Mouse (Mus musculus) forebrain, embryonic 15.5 days (tissue): ENCODE data around the gene Tpra1. TPM values are rescaled to one million over a fixed set of nuclear protein-coding genes. Genes with fewer than 3 reads are reported as not detected.

Experiments
- ATAC-seq: fragments of 200-750 bp; cut with Nextera tagmentation; replicated peaks from 2 replicates; pipeline ENCODE4 v1.8.0; 2017; ENCODE audit warnings: mild to moderate bottlenecking, moderate TSS enrichment, moderate library complexity
- H3K27ac ChIP-seq: fragments of 300-500 bp; sonication (generic); replicated peaks from 2 replicates; pipeline ENCODE4 v1.5.1; 2015; ENCODE audit warnings: mild to moderate bottlenecking, inconsistent platforms
- H3K27me3 ChIP-seq: fragments of 300-500 bp; sonication (generic); 2 replicates; pipeline ENCODE4 v1.6.1; 2015; ENCODE audit warnings: inconsistent platforms
- H3K36me3 ChIP-seq: fragments of 300-500 bp; sonication (generic); 2 replicates; pipeline ENCODE4 v1.6.1; 2015; ENCODE audit warnings: mild to moderate bottlenecking, inconsistent platforms
- H3K4me1 ChIP-seq: fragments of 300-500 bp; sonication (generic); 2 replicates; pipeline ENCODE4 v1.6.1; 2015; ENCODE audit warnings: inconsistent platforms
- H3K4me2 ChIP-seq: fragments of 300-500 bp; sonication (generic); replicated peaks from 2 replicates; pipeline ENCODE4 v1.6.1; 2015; ENCODE audit warnings: mild to moderate bottlenecking, inconsistent platforms
- H3K4me3 ChIP-seq: fragments of 300-500 bp; sonication (generic); 2 replicates; pipeline ENCODE4 v1.5.1; 2015; ENCODE audit warnings: mild to moderate bottlenecking, inconsistent platforms
- H3K9ac ChIP-seq: fragments of 300-500 bp; sonication (generic); replicated peaks from 2 replicates; pipeline ENCODE4 v1.6.1; 2015; ENCODE audit warnings: mild to moderate bottlenecking, inconsistent platforms
- H3K9me3 ChIP-seq: fragments of 300-500 bp; sonication (generic); 2 replicates; pipeline ENCODE4 v1.6.1; 2016; ENCODE audit warnings: inconsistent platforms
- WGBS: fragments of 180-500 bp; shearing (Covaris S2); methylation state at CpG from one replicate; pipeline ENCODE4 v1.1.7; 2015; ENCODE audit warnings: mixed read lengths; 5-methylcytosine and 5-hydroxymethylcytosine counted together
- polyA plus RNA-seq: library from polyadenylated mRNA; unstranded; fragments of >200 nt; fragmentation: Nextera tagmentation; extraction: Ambion mirVana; gene quantifications from 2 replicates; pipeline ENCODE4 v1.2.1, GENCODE M21; 2015

The Tpra1 gene
- polyA plus RNA-seq, 1 experiment from 2014 or later: 61.5 TPM

DNA sequence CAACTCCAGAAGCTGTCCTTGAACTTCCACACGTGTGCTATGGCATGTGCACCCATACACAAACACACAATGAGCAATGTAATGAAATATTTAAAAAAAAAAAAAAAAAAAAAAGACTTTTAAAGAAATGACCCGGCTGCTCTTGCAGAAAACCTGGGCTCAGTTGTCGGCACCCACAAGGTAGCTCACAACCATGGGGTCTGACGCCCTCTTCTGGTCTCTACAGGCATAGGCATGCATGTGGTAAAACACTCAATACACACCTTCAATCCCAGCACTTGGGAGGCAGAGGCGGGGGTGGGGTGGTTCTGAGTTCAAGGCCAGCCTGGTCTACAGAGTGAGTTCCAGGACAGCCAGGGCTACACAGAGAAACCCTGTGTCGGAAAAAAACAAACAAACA, 6.1 kb upstream of the Tpra1 start:
- H3K27ac ChIP-seq: no peak overlapping the region
- H3K9ac ChIP-seq: no peak overlapping the region
- no peaks in the 10 kb centered on the region for H3K27me3 ChIP-seq
- no peak for ATAC-seq
- H3K36me3 ChIP-seq: peaks cover 7% of the 10 kb centered on the region; the same call in 1 of the 2 replicates
- H3K9me3 ChIP-seq: no peaks in the 10 kb centered on the region
- WGBS: 87% methylated on average over 6 of the region's 6 CpGs
- no peak overlapping the region for H3K4me2 ChIP-seq
- peaks cover 18% of the 10 kb centered on the region for H3K4me1 ChIP-seq
- no peak overlapping the region for H3K4me3 ChIP-seq

DNA sequence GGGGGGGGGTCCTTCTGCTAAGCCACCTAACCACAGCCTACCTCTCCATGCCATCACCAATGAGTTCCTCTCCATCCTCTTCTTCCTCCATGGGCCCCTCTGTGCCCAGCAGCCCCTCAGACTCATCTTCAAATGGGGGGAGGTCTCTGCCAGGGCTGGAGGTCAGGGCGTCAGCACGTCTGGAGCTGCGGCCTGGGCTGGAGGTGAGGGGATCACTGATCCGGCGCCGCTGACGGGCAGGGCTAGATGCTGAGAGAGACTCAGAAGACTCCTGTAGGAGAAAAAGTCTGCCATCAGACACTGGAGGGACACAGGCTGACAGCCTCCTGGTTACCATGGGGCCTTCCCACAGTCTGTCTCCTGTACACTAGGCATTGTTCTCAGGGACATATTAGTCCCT, 4.8 kb upstream of the Tpra1 start:
- peak overlapping the region; percentile 60 for H3K4me3 ChIP-seq
- no peak for ATAC-seq
- peak overlapping the region; percentile 35 for H3K4me2 ChIP-seq
- no peak overlapping the region; the same call in 1 of the 2 replicates for H3K9ac ChIP-seq
- H3K27ac ChIP-seq: no peak overlapping the region
- H3K27me3 ChIP-seq: no peaks in the 10 kb centered on the region
- WGBS: 73% methylated on average over 7 of the region's 7 CpGs
- no peaks in the 10 kb centered on the region for H3K9me3 ChIP-seq
- H3K36me3 ChIP-seq: no peaks in the 10 kb centered on the region
- H3K4me1 ChIP-seq: peaks cover 25% of the 10 kb centered on the region

DNA sequence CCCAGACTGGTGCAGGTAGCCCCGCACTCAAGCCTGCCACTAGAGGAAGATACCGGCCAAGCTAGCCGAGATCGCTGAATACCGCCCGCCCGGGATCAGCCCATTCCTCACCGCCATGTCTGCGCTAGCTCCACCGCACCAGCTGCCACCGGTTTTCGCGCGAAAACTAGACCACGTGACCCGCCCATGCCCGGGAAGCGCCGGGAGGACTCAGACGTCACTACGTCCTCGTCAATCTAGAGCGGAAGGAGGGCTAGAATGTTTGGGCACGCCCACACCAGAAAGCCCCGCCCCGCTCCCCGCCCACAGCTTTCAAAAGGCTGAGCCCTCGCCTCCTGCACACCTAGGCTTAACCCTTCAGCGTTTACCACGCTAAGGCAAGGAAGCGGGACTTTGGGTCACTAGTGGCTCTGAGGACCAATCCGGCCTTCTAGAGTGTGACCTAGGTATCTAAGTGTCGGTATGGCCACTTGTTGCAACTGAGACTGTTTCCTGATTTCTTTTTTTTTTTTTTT, 3.5 kb upstream of the Tpra1 start, which contains the start of gene Mcm2:
TSS of gene Mcm2 (minus strand) at position 247 of the 515 bp plus-strand sequence.
- H3K27ac ChIP-seq: peak within 1 kb of the TSS; percentile 68
- H3K4me3 ChIP-seq: peak within 1 kb of the TSS; percentile 60
- peak; percentile 82 for ATAC-seq
- H3K27me3 ChIP-seq: no peaks in the 10 kb centered on the region
- H3K9me3 ChIP-seq: no peaks in the 10 kb centered on the region
- under 1% methylated on average over 33 of the region's 33 CpGs for WGBS
- peak within 1 kb of the TSS; percentile 67 for H3K9ac ChIP-seq
- peaks cover 36% of the 10 kb centered on the region for H3K4me1 ChIP-seq
- no peaks in the 10 kb centered on the region for H3K36me3 ChIP-seq
- H3K4me2 ChIP-seq: peak within 1 kb of the TSS; percentile 84

DNA sequence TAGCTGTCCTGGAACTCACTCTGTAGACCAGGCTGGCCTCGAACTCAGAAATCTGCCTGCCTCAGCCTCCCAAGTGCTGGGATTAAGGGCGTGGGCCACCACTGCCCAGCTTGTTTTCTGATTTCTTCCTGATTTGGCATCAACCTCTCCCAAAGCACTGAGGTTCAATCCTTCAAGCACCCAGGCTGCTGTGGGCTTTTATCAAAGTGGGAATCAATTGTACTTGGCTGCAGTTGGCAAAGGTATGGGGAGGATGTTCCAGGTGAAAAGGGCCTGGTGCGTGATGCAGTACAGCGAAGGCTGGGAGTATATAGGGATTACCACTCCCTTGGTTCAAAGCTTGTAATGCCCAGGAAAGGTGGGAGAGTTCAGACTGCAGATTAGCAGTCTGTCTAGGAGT, 3.0 kb upstream of the Tpra1 start:
- Histone ChIP-seq H3K27ac (no peak overlapping the region), H3K4me2 (peak overlapping the region; percentile 84), H3K4me3 (peak overlapping the region; percentile 60; the same call in 1 of the 2 replicates), H3K9ac (no peak overlapping the region), H3K9me3 (no peaks in the 10 kb centered on the region), H3K36me3 (no peaks in the 10 kb centered on the region), H3K4me1 (peaks cover 41% of the 10 kb centered on the region), H3K27me3 (no peaks in the 10 kb centered on the region)
- WGBS: 54% methylated on average over 4 of the region's 4 CpGs
- ATAC-seq: no peak

DNA sequence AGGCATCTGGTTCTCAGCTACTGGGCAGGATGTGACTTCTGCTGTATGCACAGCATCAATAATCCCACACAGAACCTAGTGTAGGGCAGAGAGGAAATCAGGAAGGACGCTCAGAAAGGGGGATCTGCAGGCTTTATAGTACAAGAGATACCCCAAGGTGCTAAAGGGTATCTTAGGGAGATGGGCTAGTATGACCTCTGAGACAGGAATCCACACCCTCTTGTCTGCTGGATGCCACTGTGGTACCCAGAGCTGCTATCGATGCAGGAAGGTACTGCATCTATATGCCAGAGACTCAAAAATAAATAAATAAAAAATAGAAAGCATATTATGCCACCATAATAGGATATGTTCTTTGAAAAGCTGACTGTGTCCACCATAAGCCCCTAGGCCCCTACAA, 2.4 kb upstream of the Tpra1 start:
- no peak for ATAC-seq
- no peak overlapping the region for H3K4me3 ChIP-seq
- H3K9me3 ChIP-seq: no peaks in the 10 kb centered on the region
- 92% methylated on average over 2 of the region's 2 CpGs for WGBS
- no peak overlapping the region for H3K4me2 ChIP-seq
- no peaks in the 10 kb centered on the region for H3K36me3 ChIP-seq
- no peak overlapping the region for H3K9ac ChIP-seq
- H3K27ac ChIP-seq: no peak overlapping the region
- peaks cover 43% of the 10 kb centered on the region for H3K4me1 ChIP-seq
- H3K27me3 ChIP-seq: no peaks in the 10 kb centered on the region

DNA sequence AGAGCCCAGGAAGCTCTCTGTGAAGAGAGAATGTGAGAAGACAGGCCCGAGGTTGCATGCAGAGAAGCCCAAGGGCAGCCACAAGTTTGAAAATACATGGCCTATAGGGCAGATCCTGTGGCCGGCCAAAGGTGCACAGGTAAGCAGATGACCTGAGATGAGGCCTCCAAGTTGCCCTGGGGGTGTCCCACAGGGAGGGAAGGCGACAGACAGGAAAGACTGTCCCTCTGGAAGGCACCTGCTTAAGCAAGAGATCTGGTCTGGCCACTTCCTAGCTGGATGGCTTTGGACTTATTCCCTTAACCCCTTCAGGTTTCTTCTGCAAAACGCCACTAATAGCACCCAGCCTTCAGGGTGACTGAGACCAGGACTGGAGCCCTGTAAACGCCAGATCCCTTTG, 580 bp upstream of the Tpra1 start:
- Histone ChIP-seq H3K4me2 (peak overlapping the region; percentile 97), H3K9me3 (no peaks in the 10 kb centered on the region), H3K36me3 (no peaks in the 10 kb centered on the region), H3K9ac (peak overlapping the region; percentile 85), H3K4me1 (peaks cover 42% of the 10 kb centered on the region), H3K27me3 (no peaks in the 10 kb centered on the region), H3K27ac (peak overlapping the region; percentile 86), H3K4me3 (peak overlapping the region; percentile 99)
- 4% methylated on average over 5 of the region's 5 CpGs for WGBS
- ATAC-seq: no peak

DNA sequence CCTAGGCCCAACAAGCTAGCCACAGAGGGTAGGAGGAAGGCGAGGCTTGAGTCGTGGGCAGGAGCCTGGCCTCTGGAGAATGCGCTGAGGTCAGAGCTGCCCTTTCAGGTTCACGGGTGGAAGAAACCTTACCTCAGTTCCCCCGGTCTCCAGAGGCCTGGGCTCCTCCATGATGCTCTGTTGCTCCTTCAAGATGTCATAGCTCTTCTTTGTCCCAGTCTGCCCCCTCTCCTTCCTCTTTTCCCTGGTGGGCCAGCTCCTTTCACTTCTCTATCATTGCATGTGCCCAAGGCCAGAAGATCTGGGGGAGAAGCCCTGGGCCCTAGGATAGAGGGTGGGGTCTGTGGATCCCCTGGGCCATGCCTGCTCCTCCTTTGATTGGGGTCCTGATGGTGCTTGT, 1.7 kb downstream of the Tpra1 start:
- 89% methylated on average over 5 of the region's 5 CpGs for WGBS
- peak overlapping the region; percentile 97 for H3K4me2 ChIP-seq
- no peaks in the 10 kb centered on the region for H3K9me3 ChIP-seq
- H3K4me3 ChIP-seq: no peak overlapping the region; the same call in 1 of the 2 replicates
- no peaks in the 10 kb centered on the region for H3K27me3 ChIP-seq
- H3K9ac ChIP-seq: peak overlapping the region; percentile 85
- no peak for ATAC-seq
- H3K4me1 ChIP-seq: peaks cover 29% of the 10 kb centered on the region
- H3K36me3 ChIP-seq: no peaks in the 10 kb centered on the region
- H3K27ac ChIP-seq: no peak overlapping the region

DNA sequence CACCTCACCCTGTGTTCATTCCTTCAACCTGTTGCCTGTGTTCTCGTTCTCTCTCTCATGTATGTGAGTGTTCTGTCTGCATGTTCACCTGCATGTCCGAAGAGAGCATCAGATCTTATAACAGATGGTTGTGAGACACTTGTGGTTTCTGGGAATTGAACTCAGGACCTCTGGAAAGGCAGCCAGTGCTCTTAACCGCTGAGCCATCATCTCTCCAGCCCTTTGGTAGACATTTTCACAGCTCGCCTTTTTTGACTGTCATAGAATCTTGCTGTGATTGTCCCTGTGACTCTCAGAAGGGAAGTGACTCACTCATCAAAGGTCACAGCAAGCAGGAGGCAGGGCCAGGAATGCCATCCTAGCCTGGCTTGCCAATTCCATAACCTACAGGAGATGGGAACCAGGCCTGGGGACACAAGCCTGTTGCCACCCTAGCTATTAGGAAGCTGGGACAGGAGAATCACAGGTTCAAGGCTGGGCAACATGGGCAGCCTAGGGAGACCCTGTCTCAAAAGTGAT, 2.5 kb downstream of the Tpra1 start:
- WGBS: 94% methylated on average over 4 of the region's 4 CpGs
- Histone ChIP-seq H3K36me3 (no peaks in the 10 kb centered on the region), H3K9ac (no peak overlapping the region), H3K27me3 (no peaks in the 10 kb centered on the region), H3K4me3 (no peak overlapping the region), H3K9me3 (no peaks in the 10 kb centered on the region), H3K4me1 (peaks cover 29% of the 10 kb centered on the region), H3K27ac (no peak overlapping the region), H3K4me2 (no peak overlapping the region)
- no peak for ATAC-seq

DNA sequence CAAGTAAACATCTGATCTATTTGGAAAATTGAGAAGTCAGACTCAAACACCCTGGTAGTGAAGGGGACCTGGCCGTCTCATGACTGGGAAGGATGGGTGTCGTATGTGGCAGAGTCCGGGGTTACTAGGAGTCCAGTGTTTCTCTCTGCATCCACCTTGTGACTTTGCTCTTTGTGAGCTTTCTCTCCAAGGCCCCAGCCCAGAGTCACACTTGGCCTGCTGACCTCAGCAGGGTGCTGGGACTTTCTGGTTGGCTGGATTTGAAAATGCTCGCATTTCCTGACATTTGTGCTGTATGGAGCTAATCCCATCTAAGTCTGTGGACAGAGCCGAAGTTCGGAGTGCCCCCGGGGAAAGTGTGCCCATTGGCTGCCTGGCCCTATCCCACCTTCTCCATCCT, 3.0 kb downstream of the Tpra1 start:
- Histone ChIP-seq H3K36me3 (0 out of 2 replicates have a peak, but pooled peaks cover 3% of the 10 kb centered on the region), H3K4me3 (no peak overlapping the region), H3K27ac (no peak overlapping the region), H3K9me3 (no peaks in the 10 kb centered on the region), H3K27me3 (no peaks in the 10 kb centered on the region), H3K9ac (no peak overlapping the region), H3K4me2 (no peak overlapping the region), H3K4me1 (peaks cover 29% of the 10 kb centered on the region)
- no peak for ATAC-seq
- WGBS: 72% methylated on average over 7 of the region's 7 CpGs

DNA sequence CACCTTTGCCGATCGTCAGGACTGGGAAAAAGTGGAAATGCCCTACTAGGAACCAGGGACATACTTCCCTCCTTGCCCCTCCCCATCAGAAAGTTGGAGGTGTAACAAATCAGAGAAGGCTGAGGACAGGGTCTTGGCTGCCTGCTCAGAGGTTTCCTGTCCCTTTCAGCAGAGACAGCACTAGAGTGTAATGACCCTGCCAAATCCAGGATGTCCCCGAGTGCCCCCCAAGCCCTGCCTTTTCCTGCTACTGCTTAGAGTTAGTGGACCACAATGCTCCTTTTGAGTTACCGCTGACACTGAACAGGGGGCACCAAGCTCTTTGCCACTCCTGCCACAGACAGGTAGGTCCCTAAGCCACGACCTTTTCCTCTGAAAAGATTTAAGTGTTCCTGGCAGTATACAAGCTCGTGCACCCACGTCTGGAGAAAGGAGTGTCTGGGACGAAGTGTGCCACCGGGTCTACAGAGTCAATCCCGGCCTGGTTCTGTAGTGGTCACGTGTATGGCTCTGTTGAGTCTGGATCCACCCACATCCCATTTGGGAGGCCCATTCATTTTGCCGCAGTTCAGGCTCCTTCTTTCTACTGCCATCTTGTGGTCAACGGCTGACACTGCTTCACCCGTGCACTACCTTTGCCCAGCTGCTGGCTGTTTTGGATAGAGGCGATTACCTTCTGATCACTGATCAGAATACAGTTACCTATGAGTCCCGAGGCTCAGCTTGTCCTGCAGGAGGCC, 4.5 kb downstream of the Tpra1 start:
- H3K4me1 ChIP-seq: peaks cover 25% of the 10 kb centered on the region
- H3K36me3 ChIP-seq: peaks cover 3% of the 10 kb centered on the region; the same call in 1 of the 2 replicates
- no peak overlapping the region for H3K9ac ChIP-seq
- H3K27me3 ChIP-seq: no peaks in the 10 kb centered on the region
- no peak overlapping the region for H3K4me3 ChIP-seq
- WGBS: 20% methylated on average over 16 of the region's 16 CpGs
- H3K4me2 ChIP-seq: peak overlapping the region; percentile 1; the same call in 1 of the 2 replicates
- H3K27ac ChIP-seq: no peak overlapping the region
- no peaks in the 10 kb centered on the region for H3K9me3 ChIP-seq
- ATAC-seq: peak; percentile 20; the same call in 1 of the 2 replicates

DNA sequence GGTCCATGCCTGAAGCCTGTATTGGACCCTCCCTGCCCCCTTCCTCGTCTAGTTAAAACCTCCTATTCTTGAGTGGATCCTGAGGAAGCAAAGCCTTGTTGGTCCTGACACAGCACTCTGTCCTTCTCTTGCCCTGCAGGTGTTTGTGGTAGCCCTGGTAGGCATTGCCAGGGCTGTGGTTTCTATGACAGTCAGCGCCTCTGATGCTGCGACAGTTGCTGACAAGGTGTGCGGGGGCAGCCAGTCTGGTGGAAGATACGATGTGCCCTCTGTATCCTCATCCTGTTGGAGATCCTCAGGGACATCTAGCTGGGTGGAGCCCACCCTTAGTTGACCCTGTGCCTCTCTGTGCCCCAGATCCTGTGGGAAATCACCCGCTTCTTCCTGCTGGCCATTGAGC, 7.1 kb downstream of the Tpra1 start:
- Histone ChIP-seq H3K36me3 (peaks cover 3% of the 10 kb centered on the region; the same call in 1 of the 2 replicates), H3K27ac (no peak overlapping the region), H3K9me3 (no peaks in the 10 kb centered on the region), H3K27me3 (no peaks in the 10 kb centered on the region), H3K9ac (no peak overlapping the region), H3K4me1 (peaks cover 5% of the 10 kb centered on the region; the same call in 1 of the 2 replicates), H3K4me3 (no peak overlapping the region), H3K4me2 (no peak overlapping the region)
- no peak for ATAC-seq
- 90% methylated on average over 6 of the region's 6 CpGs for WGBS

DNA sequence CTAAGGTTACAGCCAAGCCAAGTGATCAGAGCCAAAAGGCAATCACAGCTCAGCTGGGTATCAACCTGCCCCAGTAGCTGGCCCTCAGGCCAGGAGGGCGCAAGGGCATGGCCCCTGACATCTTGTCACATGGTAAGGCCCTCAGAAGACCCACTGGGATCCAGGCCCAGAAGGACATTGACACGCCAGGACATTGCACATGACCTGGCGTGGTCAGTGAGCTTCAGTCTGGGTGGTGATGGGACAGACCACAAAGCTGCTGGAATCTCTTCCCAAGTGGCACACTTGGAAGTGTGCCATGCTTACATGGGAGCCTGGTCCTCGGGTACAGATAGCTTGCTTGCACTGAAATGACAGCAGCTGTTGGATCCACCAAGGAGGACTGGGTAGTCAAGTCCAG, 11.0 kb downstream of the Tpra1 start:
- Histone ChIP-seq H3K9ac (no peak overlapping the region), H3K27ac (no peak overlapping the region), H3K36me3 (peaks cover 3% of the 10 kb centered on the region; the same call in 1 of the 2 replicates), H3K4me3 (no peak overlapping the region), H3K9me3 (no peaks in the 10 kb centered on the region), H3K4me2 (no peak overlapping the region), H3K4me1 (no peaks in the 10 kb centered on the region), H3K27me3 (no peaks in the 10 kb centered on the region)
- WGBS: 78% methylated on average over 4 of the region's 4 CpGs
- ATAC-seq: no peak
